Mouse (Mus musculus): ENCODE data around the gene Grik1.

GRCm38 (mm10) chr16:88204400-88204799 is 85.7 kb downstream of the Grik1 start:
- no peak for TF ChIP-seq EP300 (IDR thresholded peaks at IDR 0.05; ENCODE audit: insufficient read depth, low read depth, low read length)
- peak; percentile 78 for TF ChIP-seq CTCF (IDR thresholded peaks at IDR 0.05; ENCODE audit: low read depth, low read length)
